Mouse (Mus musculus): Measurements from ENCODE around the gene Txn2.

Gene Txn2

GRCm38 (mm10) chr15:77907646-77908518 lies 20.9 kb downstream of the Txn2 start:
- DNase-seq (ENCODE audit: low read depth, low spot score), result no peak

GRCm38 (mm10) chr15:77906545-77906944 lies 22.3 kb downstream of the Txn2 start:
- DNase-seq (ENCODE audit: low read depth, low spot score), result no peak

GRCm38 (mm10) chr15:77906081-77906480 lies 22.7 kb downstream of the Txn2 start:
- no peak for DNase-seq (ENCODE audit: low read depth, low spot score)

- DNase-seq (ENCODE audit: low read depth, low spot score), result peak; percentile 34
Measured at GRCm38 (mm10) chr15:77905275-77905970, 23.4 kb downstream of the Txn2 start.

- DNase-seq (ENCODE audit: low read depth, low spot score), result no peak
Measured at GRCm38 (mm10) chr15:77904363-77904892, 24.4 kb downstream of the Txn2 start.

- peak; percentile 44 for DNase-seq (ENCODE audit: low read depth, low spot score)
Measured at GRCm38 (mm10) chr15:77903176-77903575, 25.6 kb downstream of the Txn2 start.

GRCm38 (mm10) chr15:77894926-77895325 lies 33.9 kb downstream of the Txn2 start:
- no peak for DNase-seq (ENCODE audit: low read depth, low spot score)

- no peak for DNase-seq (ENCODE audit: low read depth, low spot score)
Measured at GRCm38 (mm10) chr15:77893292-77893691, 35.5 kb downstream of the Txn2 start.

GRCm38 (mm10) chr15:77892420-77892819 lies 36.4 kb downstream of the Txn2 start:
- no peak for DNase-seq (ENCODE audit: low read depth, low spot score)

- DNase-seq (ENCODE audit: low read depth, low spot score), result no peak
Measured at GRCm38 (mm10) chr15:77891766-77892165, 37.0 kb downstream of the Txn2 start.

GRCm38 (mm10) chr15:77889761-77890422 lies 38.9 kb downstream of the Txn2 start:
- no peak for DNase-seq (ENCODE audit: low read depth, low spot score)

GRCm38 (mm10) chr15:77888286-77888685 lies 40.5 kb downstream of the Txn2 start:
- DNase-seq (ENCODE audit: low read depth, low spot score), result peak; percentile 70

GRCm38 (mm10) chr15:77887093-77887488 lies 41.7 kb downstream of the Txn2 start:
- peak; percentile 71 for DNase-seq (ENCODE audit: low read depth, low spot score)

GRCm38 (mm10) chr15:77886369-77887092 lies 42.3 kb downstream of the Txn2 start:
- no peak for DNase-seq (ENCODE audit: low read depth, low spot score)

GRCm38 (mm10) chr15:77885945-77886344 lies 42.9 kb downstream of the Txn2 start:
- DNase-seq (ENCODE audit: low read depth, low spot score), result no peak

- DNase-seq (ENCODE audit: low read depth, low spot score), result no peak
Measured at GRCm38 (mm10) chr15:77885159-77885558, 43.6 kb downstream of the Txn2 start.

GRCm38 (mm10) chr15:77883697-77884010 lies 45.2 kb downstream of the Txn2 start:
- DNase-seq (ENCODE audit: low read depth, low spot score), result no peak

- DNase-seq (ENCODE audit: low read depth, low spot score), result no peak
Measured at GRCm38 (mm10) chr15:77882797-77883696, 45.8 kb downstream of the Txn2 start.

- no peak for DNase-seq (ENCODE audit: low read depth, low spot score)
Measured at GRCm38 (mm10) chr15:77882297-77882696, 46.5 kb downstream of the Txn2 start.

GRCm38 (mm10) chr15:77881698-77882097 lies 47.1 kb downstream of the Txn2 start:
- no peak for DNase-seq (ENCODE audit: low read depth, low spot score)

Measured in brain, adult 2 months (tissue).